Mouse (Mus musculus): Measurements from ENCODE around the gene Sept10.

The Sept10 gene

DNA sequence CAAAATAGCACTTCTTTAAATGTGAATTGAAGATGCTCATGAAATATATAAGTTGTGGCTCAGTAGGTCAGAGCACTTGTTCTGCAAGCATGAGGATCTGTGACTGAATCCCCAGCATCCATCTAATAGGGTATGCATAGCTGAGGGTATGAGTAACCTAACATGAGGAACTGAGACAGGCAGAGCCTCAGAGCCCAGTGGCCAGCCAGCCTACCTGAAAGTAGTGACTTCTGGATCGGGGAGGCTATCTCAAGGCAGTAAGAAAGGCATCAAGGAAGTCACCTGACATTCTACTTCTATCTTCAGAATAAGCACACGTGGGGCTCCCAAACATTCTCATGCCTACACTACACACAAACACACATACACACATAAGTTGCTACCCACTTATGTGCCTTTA lies 3.5 kb upstream of the Sept10 start:
- no peak for DNase-seq (ENCODE audit: low read depth in 1 of 2, low spot score in 2 of 2)

GRCm38 (mm10) chr10:59223890-59224289 lies 2.2 kb upstream of the Sept10 start:
- no peak for DNase-seq (ENCODE audit: low read depth in 1 of 2, low spot score in 2 of 2)

- DNase-seq (ENCODE audit: low read depth in 1 of 2, low spot score in 2 of 2): no peak
These were observed 1.7 kb upstream of the Sept10 start for GRCm38 (mm10) chr10:59223301-59223700.

DNA sequence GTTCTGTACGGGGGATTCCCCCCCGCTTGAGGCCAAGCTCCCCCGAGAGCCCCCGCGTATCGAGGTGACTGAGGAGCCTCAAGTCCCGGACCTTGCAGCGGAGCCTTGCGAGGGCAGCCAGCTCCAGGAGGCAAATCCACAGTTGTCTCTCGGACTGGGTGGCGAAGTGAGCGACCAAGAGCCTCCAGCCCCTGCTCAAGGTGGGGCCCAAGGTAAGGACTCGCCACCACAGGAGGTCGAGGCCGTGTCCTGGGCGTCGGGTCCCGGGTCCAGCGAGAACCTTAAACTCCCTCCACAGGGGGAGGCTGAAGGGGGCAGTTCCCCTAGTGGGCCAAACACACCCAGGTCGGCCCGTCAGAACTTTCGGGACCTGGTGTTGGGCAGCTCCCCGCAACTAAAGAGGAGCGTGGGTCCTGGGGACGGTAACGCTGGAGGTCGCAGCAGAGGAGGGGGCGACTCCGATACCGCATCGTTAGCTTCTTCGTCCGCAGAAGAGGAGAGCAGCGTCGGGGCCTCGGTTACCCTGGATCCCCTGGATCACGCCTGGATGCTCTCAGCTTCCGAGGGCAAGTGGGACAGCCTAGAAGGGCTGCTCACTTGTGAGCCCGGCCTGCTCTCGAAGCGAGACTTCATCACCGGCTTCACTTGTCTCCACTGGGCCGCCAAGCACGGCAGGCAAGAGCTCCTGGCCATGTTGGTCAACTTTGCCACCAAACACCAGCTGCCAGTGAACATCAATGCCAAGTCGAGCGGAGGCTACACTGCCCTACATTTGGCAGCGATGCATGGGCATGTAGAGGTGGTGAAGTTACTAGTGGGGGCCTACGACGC lies 839 bp upstream of the Sept10 start:
- no peak for DNase-seq (ENCODE audit: low read depth in 1 of 2, low spot score in 2 of 2)

- DNase-seq (ENCODE audit: low read depth in 1 of 2, low spot score in 2 of 2): no peak
These were observed 699 bp downstream of the Sept10 start for GRCm38 (mm10) chr10:59220824-59221472.

GRCm38 (mm10) chr10:59200011-59200410 lies 21.6 kb downstream of the Sept10 start:
- no peak for DNase-seq (ENCODE audit: low read depth in 1 of 2, low spot score in 2 of 2)

GRCm38 (mm10) chr10:59196763-59197162 lies 24.9 kb downstream of the Sept10 start:
- DNase-seq (ENCODE audit: low read depth in 1 of 2, low spot score in 2 of 2): no peak

GRCm38 (mm10) chr10:59194891-59195290 lies 26.8 kb downstream of the Sept10 start:
- DNase-seq (ENCODE audit: low read depth in 1 of 2, low spot score in 2 of 2): no peak

DNA sequence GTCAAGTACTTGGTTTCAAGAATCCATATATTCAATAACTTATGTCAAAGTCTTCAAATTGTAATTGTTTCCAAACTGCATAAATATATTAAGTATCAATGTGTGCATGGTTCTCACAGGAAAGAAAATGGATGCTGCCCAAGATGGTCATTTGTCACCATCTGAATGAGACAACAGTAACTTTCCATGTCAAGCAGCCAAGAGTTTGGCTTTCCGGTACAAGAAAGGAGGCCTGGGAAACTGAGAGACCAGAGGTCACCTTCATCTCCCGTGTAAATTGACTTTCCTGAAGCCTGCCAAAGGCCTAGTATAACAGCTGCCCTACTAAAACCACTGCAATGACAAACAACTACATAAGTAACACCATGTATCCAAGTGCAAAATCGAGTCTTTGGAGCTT lies 39.3 kb downstream of the Sept10 start:
- DNase-seq (ENCODE audit: low read depth in 1 of 2, low spot score in 2 of 2): no peak

DNA sequence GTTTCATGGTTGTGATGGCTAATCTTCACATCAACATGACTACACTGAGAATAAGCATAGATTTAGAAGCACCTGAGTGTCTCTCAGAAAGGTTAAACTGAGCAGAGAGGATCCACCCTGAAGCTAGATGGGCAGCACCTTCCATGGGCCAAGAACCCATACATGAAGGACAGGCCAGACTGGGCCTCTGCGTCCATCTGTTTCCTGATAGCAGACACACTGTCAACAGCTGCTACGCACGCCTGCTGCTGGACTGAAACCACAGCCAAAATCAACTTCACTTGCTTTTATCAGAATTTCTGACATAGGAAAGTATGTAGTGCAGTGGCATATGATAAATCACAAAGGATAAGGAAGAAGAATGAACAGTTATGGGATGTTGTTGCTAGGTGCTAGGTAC lies 42.0 kb downstream of the Sept10 start:
- no peak for DNase-seq (ENCODE audit: low read depth in 1 of 2, low spot score in 2 of 2)

DNA sequence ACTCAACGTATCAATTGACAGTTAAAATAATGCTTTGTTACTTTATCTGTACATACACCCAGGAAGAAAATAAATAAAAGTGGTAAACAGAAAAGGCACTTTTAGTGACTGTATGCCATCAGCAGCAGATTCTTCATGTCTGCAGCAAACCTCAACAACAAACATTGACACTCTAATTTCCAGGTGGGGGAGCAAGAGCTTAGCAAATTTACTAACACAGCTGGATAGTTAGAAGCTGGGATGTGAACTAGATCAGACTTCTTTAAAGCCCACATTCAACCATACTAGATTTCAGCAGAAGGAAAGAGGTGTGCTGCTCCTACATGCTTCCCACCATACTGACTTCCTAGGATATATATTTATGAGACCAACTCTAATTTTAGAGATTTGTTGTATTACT lies 49.1 kb downstream of the Sept10 start:
- DNase-seq (ENCODE audit: low read depth in 1 of 2, low spot score in 2 of 2): no peak

DNA sequence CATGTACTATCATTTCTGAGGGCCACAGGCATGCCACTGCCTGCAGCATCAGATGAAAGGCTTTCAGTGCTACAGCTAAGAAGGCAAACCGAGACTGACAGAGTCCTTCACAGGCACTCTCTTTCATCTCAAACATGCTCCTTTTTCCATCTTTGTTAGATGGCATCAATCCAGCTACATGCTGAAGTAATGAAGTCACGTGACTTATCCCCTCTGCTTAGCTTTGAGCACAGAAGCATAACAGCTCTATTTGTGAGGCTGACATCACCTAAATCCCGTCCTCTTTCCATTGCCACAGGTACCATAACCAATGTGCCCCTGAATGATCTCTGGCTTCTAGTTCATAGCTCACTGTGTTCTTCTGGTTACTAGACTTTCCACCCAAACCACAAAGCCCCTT lies 50.6 kb downstream of the Sept10 start:
- DNase-seq (ENCODE audit: low read depth in 1 of 2, low spot score in 2 of 2): no peak

DNA sequence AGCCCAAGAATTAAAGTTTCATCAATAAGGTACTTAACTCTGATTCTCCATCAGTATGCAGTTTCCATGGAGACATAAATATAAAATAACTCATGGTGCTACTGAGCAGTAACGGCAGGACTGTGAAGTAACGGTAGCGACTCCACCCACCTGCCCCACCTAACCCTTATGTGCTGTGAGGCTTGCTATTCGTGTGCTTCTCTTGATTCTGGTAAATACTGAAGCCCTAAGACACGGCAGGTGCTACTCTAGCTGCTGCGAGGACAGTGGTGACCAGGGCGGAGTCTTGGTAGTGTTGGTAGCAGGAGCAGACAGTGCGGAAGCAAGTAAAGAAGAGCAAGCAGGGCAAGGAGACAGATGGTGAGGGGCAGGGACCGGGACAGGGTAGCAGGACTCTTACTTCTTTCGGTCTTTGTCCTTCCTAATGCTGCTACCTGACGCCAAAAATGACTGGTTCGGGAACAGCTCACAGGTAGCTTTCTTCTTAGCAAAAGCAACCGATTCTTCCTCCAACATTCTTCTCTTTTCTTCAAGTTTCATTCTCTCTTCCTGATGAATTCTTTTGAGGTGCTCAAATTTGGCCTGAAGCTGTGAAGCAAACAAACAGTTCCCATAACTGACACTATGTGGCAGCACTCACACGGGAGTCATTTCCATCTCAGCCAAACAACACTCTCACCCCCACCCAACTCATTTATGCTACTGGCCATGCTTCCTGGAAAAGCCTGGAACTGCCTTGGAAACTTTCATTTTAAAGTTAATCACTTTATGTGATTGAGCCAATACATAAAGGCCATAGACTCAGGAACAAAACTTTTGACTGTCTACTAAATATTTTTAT lies 55.3 kb downstream of the Sept10 start:
- no peak for DNase-seq (ENCODE audit: low read depth in 1 of 2, low spot score in 2 of 2)

DNA sequence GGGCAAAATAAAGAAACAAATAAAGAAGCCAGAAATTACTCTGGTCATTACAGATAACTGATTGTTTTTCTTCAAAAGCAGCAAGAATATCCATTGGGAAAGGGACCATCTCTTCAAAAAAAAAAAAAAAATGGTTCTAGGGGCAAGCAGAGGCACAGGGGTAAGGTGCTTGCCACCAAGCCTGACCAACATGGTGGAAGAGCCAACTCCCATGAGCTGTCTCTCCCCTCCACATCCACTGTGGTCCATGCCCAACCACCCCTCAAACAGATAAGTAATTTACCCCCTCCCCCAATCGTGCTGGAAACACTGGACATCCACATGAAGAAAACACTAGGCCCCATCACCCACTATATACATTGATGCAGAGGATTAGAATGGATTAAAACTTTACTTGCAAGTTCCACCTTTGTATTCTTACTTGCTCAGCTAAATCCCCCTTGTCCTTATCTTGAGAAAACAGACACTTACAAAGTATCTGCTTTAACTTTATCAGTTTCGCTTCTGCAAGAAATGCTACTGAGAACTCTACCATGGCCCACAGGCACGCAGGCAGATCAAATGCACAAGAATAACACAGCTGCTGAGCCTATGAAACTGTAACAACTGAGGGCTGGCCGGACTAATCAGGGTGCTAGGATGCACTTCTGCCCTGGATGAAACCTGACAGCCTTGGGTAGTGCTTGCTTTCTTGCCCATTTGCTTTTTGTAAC lies 59.3 kb downstream of the Sept10 start:
- DNase-seq (ENCODE audit: low read depth in 1 of 2, low spot score in 2 of 2): no peak

DNA sequence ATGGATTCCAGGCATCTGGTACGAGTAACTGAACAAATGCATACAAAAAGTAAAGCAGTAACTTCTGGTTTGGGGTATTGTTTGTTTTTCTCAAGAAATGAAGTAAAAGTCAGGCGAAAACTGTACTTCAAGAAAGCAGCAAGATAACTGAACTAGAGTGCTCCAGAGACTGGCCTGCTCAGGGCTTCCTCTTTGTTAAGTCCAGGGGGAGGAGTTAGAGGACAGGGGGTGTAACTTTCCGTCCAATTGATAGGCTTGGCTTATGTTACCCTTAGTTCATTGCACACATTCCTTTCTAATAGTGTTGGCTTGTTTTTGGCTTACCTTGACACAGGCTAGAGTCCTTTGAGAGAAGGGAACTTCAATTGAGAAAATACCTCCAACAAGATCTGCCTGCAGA lies 63.0 kb downstream of the Sept10 start:
- no peak for DNase-seq (ENCODE audit: low read depth in 1 of 2, low spot score in 2 of 2)

- DNase-seq (ENCODE audit: low read depth in 1 of 2, low spot score in 2 of 2): no peak
These were observed 69.0 kb downstream of the Sept10 start for GRCm38 (mm10) chr10:59152544-59153081.

GRCm38 (mm10) chr10:59150938-59151657 lies 70.5 kb downstream of the Sept10 start:
- no peak for DNase-seq (ENCODE audit: low read depth in 1 of 2, low spot score in 2 of 2)

DNA sequence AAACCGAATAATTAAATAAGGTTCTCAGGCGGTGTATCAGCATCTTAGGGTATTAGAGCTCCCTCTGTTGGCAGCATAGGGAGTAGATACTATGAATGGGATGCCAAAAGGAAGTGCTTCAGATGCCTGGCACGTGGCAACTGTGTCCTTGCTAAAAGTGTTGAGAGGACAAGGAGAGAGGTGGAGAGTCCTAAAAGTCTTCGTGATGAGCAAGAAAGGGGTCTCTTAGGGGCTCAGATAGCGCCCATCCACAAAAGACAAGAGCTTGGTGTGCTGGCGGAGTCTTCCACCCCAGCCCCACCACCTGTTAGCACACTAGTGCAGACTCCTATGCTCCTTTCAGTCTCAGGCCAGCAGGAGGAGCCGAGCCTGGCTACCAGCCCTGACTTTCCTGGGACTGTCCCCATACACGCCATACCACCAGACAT lies 71.7 kb downstream of the Sept10 start:
- no peak for DNase-seq (ENCODE audit: low read depth in 1 of 2, low spot score in 2 of 2)

- no peak for DNase-seq (ENCODE audit: low read depth in 1 of 2, low spot score in 2 of 2)
These were observed 88.1 kb downstream of the Sept10 start for GRCm38 (mm10) chr10:59133478-59134009.
